Mouse (Mus musculus) splenic B cell, adult 2 months (primary cell): ENCODE measurements around the gene Helq.
A peak's percentile ranks its signal among the peaks of the same experiment; 100 is the strongest.

Source experiments
- DNase-seq: peaks from one replicate; pipeline ENCODE4 v3.0.0-alpha.2; 2011; ENCODE audit warnings: low read depth, low spot score
- H3K27me3 ChIP-seq: 2 replicates; pipeline ENCODE4 v1.6.1; 2012; ENCODE audit warnings: mild to moderate bottlenecking, low read length, moderate library complexity, mixed read lengths; ENCODE audit not compliant: control insufficient read depth, poor library complexity, insufficient read depth, severe bottlenecking
- H3K36me3 ChIP-seq: 2 replicates; pipeline ENCODE4 v1.6.1; 2012; ENCODE audit warnings: mild to moderate bottlenecking, low read length, moderate library complexity, mixed read lengths; ENCODE audit not compliant: control insufficient read depth, poor library complexity, insufficient read depth, severe bottlenecking

Gene Helq

GRCm38 (mm10) chr5:100753407-100753806 is 45.0 kb downstream of the Helq start:
- Histone ChIP-seq H3K27me3 (no peaks in the 10 kb centered on the region), H3K36me3 (no peaks in the 10 kb centered on the region)
- DNase-seq = no peak

GRCm38 (mm10) chr5:100751655-100752054 is 46.7 kb downstream of the Helq start:
- Histone ChIP-seq H3K36me3 (no peaks in the 10 kb centered on the region), H3K27me3 (no peaks in the 10 kb centered on the region)
- DNase-seq = peak; percentile 14

GRCm38 (mm10) chr5:100750617-100751255 is 47.7 kb downstream of the Helq start:
- H3K27me3 ChIP-seq = no peaks in the 10 kb centered on the region
- peak; percentile 67 for DNase-seq
- no peaks in the 10 kb centered on the region for H3K36me3 ChIP-seq

GRCm38 (mm10) chr5:100738802-100739201 is 59.6 kb downstream of the Helq start:
- DNase-seq = no peak
- Histone ChIP-seq H3K36me3 (no peaks in the 10 kb centered on the region), H3K27me3 (no peaks in the 10 kb centered on the region)

- DNase-seq = no peak
- no peaks in the 10 kb centered on the region for H3K36me3 ChIP-seq
Observed at GRCm38 (mm10) chr5:100736919-100737318, 61.5 kb downstream of the Helq start.

GRCm38 (mm10) chr5:100734535-100734934 is 63.9 kb downstream of the Helq start:
- H3K27me3 ChIP-seq = no peaks in the 10 kb centered on the region; the same call in 1 of the 2 replicates
- DNase-seq = no peak
- no peaks in the 10 kb centered on the region for H3K36me3 ChIP-seq

More at GRCm38 (mm10) chr5:100736919-100737318, 61.5 kb downstream of the Helq start:
- H3K27me3 ChIP-seq = no peaks in the 10 kb centered on the region

- Histone ChIP-seq H3K36me3 (no peaks in the 10 kb centered on the region), H3K27me3 (no peaks in the 10 kb centered on the region; the same call in 1 of the 2 replicates)
- DNase-seq = peak; percentile 73
Observed at GRCm38 (mm10) chr5:100728757-100729156, 69.6 kb downstream of the Helq start.

- H3K27me3 ChIP-seq = no peaks in the 10 kb centered on the region
- peak; percentile 85 for DNase-seq
- no peaks in the 10 kb centered on the region for H3K36me3 ChIP-seq
Observed at GRCm38 (mm10) chr5:100726001-100726400, 72.4 kb downstream of the Helq start.

- Histone ChIP-seq H3K36me3 (no peaks in the 10 kb centered on the region), H3K27me3 (no peaks in the 10 kb centered on the region)
- DNase-seq = peak; percentile 68
Observed at GRCm38 (mm10) chr5:100719235-100720088, 78.9 kb downstream of the Helq start, which contains the start of gene Hpse. Gene Hpse, minus strand, starts transcription at chr5:100719716.

GRCm38 (mm10) chr5:100716762-100717161 is 81.6 kb downstream of the Helq start:
- Histone ChIP-seq H3K36me3 (no peaks in the 10 kb centered on the region), H3K27me3 (no peaks in the 10 kb centered on the region)
- DNase-seq = no peak
